Mouse (Mus musculus): ENCODE results near the gene Gm4491.
"Not testable (repeated sequence)": the region's sequence is repeated elsewhere in the genome, so short reads cannot be mapped to it uniquely, and the experiment has no call there.

Gene Gm4491

GRCm38 (mm10) chr14:57082863-57083262 is 32.8 kb downstream of the Gm4491 start:
- no peak for DNase-seq (ENCODE audit: low spot score in 2 of 2)

GRCm38 (mm10) chr14:57075537-57075936 is 40.1 kb downstream of the Gm4491 start:
- no peak for DNase-seq (ENCODE audit: low spot score in 2 of 2)

GRCm38 (mm10) chr14:57069906-57070305 is 45.8 kb downstream of the Gm4491 start:
- DNase-seq (ENCODE audit: low spot score in 2 of 2) = not testable (repeated sequence)

DNA sequence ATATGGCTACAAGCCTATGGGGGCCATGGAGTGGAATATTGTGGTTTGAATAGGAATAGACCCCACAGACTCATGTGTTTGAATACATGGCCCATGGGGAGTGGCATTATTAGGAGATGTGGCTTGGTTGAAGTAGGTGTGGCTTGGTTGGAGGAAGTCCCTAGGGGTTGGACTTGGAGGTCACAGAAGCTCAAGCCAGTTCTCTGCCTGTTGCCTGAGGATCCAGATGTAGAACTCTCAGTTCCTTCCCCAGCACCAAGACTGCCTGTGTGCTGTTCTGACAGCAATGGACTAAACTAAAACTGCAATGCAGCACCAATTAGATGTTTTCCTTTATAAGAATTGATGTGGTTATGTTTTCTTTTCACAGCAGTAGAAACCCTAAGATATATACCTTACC is 49.6 kb downstream of the Gm4491 start:
- no peak for DNase-seq (ENCODE audit: low spot score in 2 of 2)

Data from right cerebral cortex, postnatal 36 days (tissue).